Mouse (Mus musculus) limb, embryonic 11.5 days (tissue): ENCODE data around the gene Nol12. TPM values are rescaled to one million over a fixed set of nuclear protein-coding genes. Genes with fewer than 3 reads are reported as not detected.

Experiments
- microRNA-seq: library from miRNA; unstranded; fragments of <30 nt; microRNA quantifications from one replicate; pipeline ENCODE4, GENCODE M21; 2016
- polyA plus RNA-seq: library from polyadenylated mRNA; unstranded; fragments of >200 nt; fragmentation: Nextera tagmentation; extraction: Ambion mirVana; gene quantifications from 2 replicates; pipeline ENCODE4 v1.2.1, GENCODE M21; 2014

Gene Nol12
- polyA plus RNA-seq, 1 experiment from 2014 or later, result 72.7 TPM

Small RNA genes within 50 kb of the gene (microRNA-seq; reads per million reads assigned to microRNA genes)
- not detected for gene Mir6955

Other genes starting within 250 kb of the Nol12 start
- not detected in 2 replicates for gene Elfn2, start 216.2 kb upstream of the Nol12 start, polyA plus RNA-seq
- gene Mfng, start 161.5 kb upstream of the Nol12 start, polyA plus RNA-seq, result 5.3 and 7.5 TPM in 2 replicates
- gene Card10, start 131.9 kb upstream of the Nol12 start, polyA plus RNA-seq, result 3.4 and 3.5 TPM in 2 replicates
- gene Cdc42ep1, start 92.3 kb upstream of the Nol12 start, polyA plus RNA-seq, result 11.2 and 12.6 TPM in 2 replicates
- gene Lgals2, start 79.4 kb upstream of the Nol12 start, polyA plus RNA-seq, result not detected in 2 replicates
- 30.9 and 32.7 TPM in 2 replicates for gene Gga1, start 57.7 kb upstream of the Nol12 start, polyA plus RNA-seq
- 0.92 and 1.0 TPM in 2 replicates for gene Gm49510, start 35.3 kb upstream of the Nol12 start, polyA plus RNA-seq
- gene Sh3bp1, start 35.2 kb upstream of the Nol12 start, polyA plus RNA-seq, result 45.0 and 50.9 TPM in 2 replicates
- 38.2 and 39.6 TPM in 2 replicates for gene Pdxp, start 21.0 kb upstream of the Nol12 start, polyA plus RNA-seq
- 567 and 570 TPM in 2 replicates for gene Lgals1, start 8.2 kb upstream of the Nol12 start, polyA plus RNA-seq
- gene Triobp, start 12.8 kb downstream of the Nol12 start, polyA plus RNA-seq, result 47.9 and 50.8 TPM in 2 replicates
- gene H1f0, start 93.5 kb downstream of the Nol12 start, polyA plus RNA-seq, result 271 and 369 TPM in 2 replicates
- not detected in 2 replicates for gene Galr3, start 107.0 kb downstream of the Nol12 start, polyA plus RNA-seq
- 56.7 and 63.2 TPM in 2 replicates for gene Ankrd54, start 128.0 kb downstream of the Nol12 start, polyA plus RNA-seq
- gene Eif3l, start 140.2 kb downstream of the Nol12 start, polyA plus RNA-seq, result 275 and 280 TPM in 2 replicates
- gene Micall1, start 174.0 kb downstream of the Nol12 start, polyA plus RNA-seq, result 7.8 and 8.1 TPM in 2 replicates
- gene Polr2f, start 206.1 kb downstream of the Nol12 start, polyA plus RNA-seq, result 354 and 385 TPM in 2 replicates
- gene 1700088E04Rik, start 206.3 kb downstream of the Nol12 start, polyA plus RNA-seq, result 4.5 and 5.1 TPM in 2 replicates
- 3.5 and 3.9 TPM in 2 replicates for gene Sox10, start 230.3 kb downstream of the Nol12 start, polyA plus RNA-seq